Mouse (Mus musculus): ENCODE measurements around the gene Senp6.
A peak's percentile ranks its signal among the peaks of the same experiment; 100 is the strongest.
"Not testable (repeated sequence)": the region's sequence is repeated elsewhere in the genome, so short reads cannot be mapped to it uniquely, and the experiment has no call there.

Gene Senp6

GRCm38 (mm10) chr9:80074949-80075348, 8.2 kb downstream of the Senp6 start:
- DNase-seq (ENCODE audit: low spot score in 2 of 2), result no peak

- DNase-seq (ENCODE audit: low spot score in 2 of 2), result peak; percentile 19 to 29
These were observed 14.2 kb downstream of the Senp6 start for GRCm38 (mm10) chr9:80080941-80081340.

DNA sequence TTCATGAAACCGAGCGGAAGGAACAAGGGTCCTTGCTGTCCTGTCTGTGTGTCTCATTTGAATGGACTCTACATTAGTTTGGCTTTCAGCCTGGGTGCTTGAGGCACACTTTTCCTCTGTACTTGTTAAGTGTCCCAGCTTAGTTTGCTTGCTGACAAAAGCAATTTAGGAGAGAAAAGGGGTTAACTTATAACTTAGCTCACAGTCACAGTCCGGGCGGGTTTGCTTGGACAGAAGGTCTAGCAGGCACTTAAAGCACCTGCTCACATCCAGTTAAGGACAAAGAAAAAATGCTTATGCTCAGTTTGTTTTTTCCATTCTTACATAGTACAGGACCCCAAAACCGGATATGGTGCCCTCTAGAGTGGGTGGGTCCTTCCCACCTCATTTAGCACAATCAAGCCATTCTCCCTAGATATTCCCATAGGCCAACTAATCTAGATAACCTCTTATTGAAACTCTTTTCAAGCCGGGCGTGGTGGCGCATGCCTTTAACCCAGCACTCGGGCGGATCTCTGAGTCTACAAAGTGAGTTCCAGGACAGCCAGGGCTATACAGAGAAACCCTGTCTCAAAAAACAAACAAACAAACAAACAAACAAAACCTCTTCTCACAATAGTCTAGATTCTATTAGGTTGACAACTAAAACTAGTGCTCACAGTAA, 17.9 kb downstream of the Senp6 start:
- no peak for DNase-seq (ENCODE audit: low spot score in 2 of 2)

- DNase-seq (ENCODE audit: low spot score in 2 of 2), result no peak
These were observed 19.0 kb downstream of the Senp6 start for GRCm38 (mm10) chr9:80085665-80086064.

DNA sequence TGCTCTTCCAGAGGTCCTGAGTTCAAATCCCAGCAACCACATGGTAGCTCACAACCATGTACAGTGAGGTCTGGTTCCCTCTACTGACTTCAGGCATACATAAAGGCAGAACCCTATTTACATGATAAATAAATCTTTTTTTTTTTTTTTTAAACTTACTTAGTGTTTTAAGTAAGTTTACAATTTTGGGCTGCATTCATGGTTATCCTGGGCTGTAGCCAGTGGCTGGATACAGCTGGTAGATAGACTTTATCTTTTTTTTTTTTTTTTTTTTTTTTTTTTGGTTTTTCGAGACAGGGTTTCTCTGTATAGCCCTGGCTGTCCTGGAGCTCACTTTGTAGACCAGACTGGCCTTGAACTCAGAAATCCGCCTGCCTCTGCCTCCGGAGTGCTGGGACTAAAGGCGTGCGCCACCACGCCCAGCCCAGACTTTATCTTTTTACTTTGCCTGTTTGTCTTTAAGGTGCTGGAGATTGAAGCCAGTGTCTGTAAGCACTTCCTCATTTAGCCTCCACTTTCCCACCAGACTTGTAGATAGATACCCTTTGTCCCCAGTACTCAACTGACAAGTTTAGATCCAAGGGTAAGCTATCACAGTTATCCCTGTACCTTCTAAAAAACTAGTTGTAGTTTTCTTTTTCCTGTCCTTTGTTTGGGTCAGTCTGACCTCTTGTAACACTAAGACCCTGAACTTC, 19.7 kb downstream of the Senp6 start:
- DNase-seq (ENCODE audit: low spot score in 2 of 2), result not testable (repeated sequence)

GRCm38 (mm10) chr9:80089409-80089808, 22.7 kb downstream of the Senp6 start:
- DNase-seq (ENCODE audit: low spot score in 2 of 2), result no peak

DNA sequence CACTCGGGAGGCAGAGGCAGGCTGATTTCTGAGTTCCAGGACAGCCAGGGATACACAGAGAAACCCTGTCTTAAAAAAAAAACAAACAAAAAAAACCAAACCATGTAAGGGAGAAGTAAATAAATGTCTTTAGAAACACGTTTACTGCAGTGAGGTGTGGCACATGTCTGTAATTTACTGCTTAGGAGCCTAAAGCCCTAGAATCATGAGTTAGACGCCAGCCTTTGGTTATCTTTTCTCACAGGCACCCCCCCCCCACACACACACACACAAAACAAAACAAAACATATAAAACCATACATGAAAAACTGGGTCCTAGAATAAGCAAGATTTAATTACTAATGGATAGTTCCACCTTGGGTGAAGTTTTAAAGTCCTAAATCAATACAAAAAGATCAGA, 29.6 kb downstream of the Senp6 start:
- no peak for DNase-seq (ENCODE audit: low spot score in 2 of 2)

DNA sequence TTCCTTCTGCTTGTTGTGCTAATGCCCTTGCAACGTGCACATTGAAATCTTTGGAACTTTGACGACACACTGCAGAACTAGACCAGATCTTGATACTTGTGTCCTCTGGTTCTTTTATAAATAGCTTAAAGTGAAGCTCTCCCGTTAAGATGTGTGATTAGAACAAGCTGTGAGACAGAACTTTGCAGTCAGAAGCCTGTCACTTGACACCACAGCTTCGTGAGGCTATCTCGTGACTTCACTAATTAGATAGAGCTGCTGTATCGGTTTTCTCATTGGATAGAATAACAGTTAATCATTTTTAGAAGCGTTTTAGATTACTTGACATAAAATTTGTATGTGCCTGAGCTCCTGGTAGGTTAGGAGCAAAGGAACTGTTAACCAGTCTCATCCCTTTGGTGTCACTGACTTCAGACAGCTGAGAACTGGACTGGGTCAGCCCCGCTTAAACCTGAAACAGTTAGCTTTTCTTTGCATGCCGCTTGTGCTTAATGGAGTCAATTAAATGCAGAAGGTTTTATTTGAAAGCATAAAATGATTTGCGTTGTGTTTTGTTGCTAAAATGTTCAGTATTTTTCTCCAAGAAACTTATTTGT, 79.4 kb downstream of the Senp6 start:
- no peak for DNase-seq (ENCODE audit: low spot score in 2 of 2)

DNA sequence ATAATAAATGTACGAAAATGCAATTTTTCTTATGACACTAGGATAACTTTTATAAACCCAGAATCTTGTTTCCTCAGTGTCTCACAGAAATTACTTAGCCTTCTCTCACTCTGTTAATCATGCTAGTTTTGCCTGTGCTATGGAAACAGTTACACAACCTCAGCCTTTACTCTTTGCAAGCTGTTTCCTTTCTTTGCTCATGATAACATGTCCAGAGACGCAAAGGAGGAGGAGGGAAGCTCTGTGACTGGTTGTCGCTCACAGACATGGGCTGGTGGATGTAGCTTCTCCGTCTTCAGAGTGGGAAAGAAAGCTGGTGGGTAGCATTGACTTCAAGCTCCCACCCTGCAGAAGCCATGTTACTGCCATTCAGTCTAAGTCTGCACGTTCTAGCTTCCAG, 82.9 kb downstream of the Senp6 start:
- no peak for DNase-seq (ENCODE audit: low spot score in 2 of 2)

DNA sequence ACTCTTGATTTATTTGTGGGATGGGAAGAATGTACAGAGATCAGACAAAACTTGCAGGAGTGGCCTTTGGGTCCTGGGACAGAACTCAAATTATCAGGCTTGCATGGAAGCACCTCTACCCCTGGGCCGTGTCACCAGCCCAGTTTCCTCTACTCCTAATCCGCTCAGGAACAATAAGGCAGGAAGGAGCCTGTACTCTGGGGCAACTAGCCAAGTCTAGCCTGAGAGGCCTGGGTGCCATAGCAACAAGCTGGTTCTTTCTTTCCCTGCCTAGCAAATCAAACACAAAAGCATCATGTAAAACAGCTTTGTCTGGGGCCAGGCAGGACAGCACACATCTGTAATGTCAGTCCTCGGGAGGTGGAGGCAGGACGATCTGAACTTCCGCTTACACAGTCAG, 88.6 kb downstream of the Senp6 start:
- no peak for DNase-seq (ENCODE audit: low spot score in 2 of 2)

- no peak for DNase-seq (ENCODE audit: low spot score in 2 of 2)
These were observed 90.1 kb downstream of the Senp6 start for GRCm38 (mm10) chr9:80156780-80157179.

- no peak for DNase-seq (ENCODE audit: low spot score in 2 of 2)
These were observed 91.2 kb downstream of the Senp6 start for GRCm38 (mm10) chr9:80157840-80158465.

DNA sequence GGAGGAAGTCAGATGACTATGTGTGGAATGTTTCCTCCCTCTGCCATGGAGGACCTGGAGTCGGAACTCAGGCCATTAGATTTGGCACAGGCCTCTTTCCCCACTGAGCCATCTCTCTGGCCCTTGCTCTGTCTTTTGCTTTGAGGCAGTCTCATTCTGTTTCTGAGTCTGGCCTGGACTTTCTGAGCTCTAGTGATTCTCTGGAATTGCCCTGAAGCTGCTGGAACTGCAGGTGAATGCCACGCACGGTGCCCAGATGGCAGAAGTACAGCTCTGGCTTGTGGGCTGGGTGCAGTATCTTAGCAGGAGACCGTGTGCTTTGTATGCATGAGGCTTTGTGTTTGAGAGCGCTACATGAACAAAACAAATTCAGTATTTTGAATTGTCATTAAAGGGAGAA, 92.2 kb downstream of the Senp6 start:
- DNase-seq (ENCODE audit: low spot score in 2 of 2), result no peak

GRCm38 (mm10) chr9:80161451-80161850, 94.7 kb downstream of the Senp6 start:
- no peak for DNase-seq (ENCODE audit: low spot score in 2 of 2)

DNA sequence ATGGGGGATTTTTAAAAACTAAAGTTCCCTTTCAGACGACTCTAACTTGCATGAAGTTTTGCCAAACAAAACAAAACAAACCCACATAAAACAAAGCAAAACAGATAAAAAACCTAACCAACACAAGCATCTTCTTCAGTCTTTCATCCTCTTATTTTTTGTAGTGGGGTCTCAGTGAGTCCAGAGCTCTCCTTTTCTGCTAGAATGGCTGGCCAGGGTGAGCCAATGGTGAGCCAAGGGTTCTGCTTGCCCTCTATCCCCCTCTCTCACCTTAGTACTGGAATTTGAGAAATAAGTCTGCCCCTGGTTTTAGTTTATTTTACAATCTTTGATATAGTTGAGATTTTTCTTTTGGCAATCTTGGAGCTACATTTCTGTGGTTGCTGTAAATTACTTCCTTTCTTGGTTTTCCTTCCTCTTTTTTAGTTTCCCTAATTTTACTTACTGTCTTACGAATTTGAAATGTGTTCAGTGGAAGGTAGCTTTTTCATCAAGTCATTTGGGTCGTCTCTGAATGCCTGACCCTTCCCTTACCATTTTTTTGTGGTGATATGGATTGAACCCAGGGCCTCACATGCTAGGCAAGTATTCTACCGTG, 96.5 kb downstream of the Senp6 start:
- DNase-seq (ENCODE audit: low spot score in 2 of 2), result no peak

DNA sequence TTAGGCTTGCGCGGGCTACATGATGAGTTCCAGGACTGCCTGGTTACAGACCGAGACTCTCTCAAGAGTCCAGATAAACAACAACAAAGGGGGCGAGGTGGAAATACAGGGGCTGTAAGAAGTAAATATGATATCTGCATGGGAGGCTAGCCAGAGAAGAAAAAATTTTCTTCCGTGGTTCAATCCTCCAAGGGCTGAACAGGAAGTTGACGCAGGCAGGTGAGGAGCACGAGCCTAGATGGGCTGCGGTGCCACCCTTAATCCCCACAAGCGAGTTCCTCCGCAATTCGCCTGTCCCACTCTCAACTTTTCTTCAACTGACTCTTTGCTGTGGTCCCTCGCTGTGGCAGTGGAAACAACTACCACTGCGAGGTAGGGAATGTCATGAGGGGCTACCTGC, 97.5 kb downstream of the Senp6 start:
- peak in 1 of 2 experiments; percentile 6 for DNase-seq (ENCODE audit: low spot score in 2 of 2)

DNA sequence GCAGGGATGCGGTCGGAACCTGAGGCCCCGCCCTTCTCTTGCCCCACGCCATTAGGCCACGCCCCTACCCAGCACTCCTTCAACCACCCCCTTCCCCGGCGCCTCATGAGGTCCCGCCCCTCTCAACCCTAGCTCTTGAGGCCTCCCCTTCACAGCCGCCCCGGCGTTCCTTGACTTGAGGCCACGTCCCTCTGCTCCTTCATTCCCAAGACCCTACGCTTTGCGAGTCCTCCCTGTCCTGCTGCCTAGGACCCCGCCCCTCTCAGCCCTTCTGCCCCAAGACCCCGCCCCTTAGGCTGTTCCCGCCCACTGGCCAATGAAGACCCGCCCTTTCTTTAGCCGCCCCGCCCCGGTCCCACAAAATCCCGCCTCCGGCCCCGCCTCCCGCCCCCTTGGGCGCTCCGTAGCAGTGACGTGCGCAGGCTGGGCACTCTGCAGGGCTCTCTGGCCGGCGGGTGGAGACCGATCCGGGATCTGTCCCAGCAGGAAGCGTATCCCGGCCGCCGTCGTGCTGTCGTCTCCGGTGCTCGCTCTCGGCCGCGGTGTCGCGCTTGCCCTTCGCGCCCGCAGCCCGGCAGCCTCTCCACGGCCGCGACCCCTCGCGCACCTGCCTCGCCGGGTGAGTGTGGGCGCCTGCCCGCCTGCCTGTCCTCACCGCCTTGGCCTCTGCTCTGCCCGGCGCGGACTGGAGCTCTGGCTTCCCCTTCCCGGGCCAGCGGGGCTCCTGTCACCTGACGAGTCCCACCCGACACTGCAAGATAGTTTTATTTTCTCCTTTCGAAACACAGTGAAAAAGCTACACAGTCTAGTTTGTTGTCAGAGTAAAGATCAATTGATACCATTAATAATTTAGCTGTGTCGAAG, 98.1 kb downstream of the Senp6 start, which contains the start of gene Myo6:
Gene Myo6, plus strand, starts transcription at position 421 of the 864 bp plus-strand sequence.
- DNase-seq (ENCODE audit: low spot score in 2 of 2), result peak; percentile 76 to 81

GRCm38 (mm10) chr9:80165690-80166089, 99.0 kb downstream of the Senp6 start:
- DNase-seq (ENCODE audit: low spot score in 2 of 2), result no peak

GRCm38 (mm10) chr9:80166425-80166824, 99.7 kb downstream of the Senp6 start:
- DNase-seq (ENCODE audit: low spot score in 2 of 2), result no peak

DNA sequence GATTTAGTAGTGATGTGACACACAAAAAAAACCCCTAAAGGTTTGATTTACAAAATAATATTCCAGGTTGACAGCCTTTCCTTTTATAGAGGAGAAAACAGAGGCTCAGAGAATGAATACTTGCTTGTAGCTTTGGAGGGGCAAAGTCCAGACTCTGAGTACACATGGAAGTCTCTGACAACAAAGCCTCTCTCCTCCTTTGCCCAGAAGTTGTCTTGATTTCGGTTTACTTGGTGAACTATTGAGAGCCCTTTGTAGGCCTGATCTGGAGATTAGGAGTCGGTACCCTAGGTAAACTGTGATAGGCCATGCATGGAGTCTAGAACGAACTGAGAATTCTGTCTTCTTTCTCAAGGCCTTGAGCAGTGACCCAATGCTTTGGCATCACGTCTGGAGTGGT, 100.4 kb downstream of the Senp6 start:
- no peak for DNase-seq (ENCODE audit: low spot score in 2 of 2)

DNA sequence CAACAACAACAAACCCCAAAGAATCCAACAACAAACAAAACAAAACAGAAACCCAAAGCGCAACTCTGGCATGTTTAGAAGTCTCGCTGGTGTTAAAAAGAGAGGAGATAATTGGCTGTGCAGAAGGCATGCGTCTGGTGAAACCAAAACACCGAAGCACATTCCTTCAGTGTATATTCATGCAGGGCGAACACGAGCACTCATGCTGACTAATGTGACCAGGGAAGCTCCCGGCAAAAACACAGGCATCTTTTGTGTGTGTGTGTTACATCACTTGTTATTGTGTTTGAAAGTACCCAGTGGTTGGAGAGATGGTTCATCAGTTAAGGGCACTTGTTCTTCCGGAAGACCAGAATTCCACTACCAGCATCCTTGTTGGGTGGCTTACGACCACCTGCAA, 102.8 kb downstream of the Senp6 start:
- DNase-seq (ENCODE audit: low spot score in 2 of 2), result no peak
